Mouse (Mus musculus): ENCODE results near the gene Amy2a4.
"Not testable (repeated sequence)": the region's sequence is repeated elsewhere in the genome, so short reads cannot be mapped to it uniquely, and the experiment has no call there.

- not testable (repeated sequence) for TF ChIP-seq CTCF (IDR thresholded peaks at IDR 0.05; ENCODE audit: low read depth); EP300 (optimal IDR thresholded peaks at IDR 0.05)
These were observed 21.7 kb upstream of the Amy2a4 start for GRCm38 (mm10) chr3:113312937-113313336.
